Mouse (Mus musculus) gastrocnemius, postnatal 4 days (tissue): Measurements from ENCODE around the gene Rftn1. TPM values are rescaled to one million over a fixed set of nuclear protein-coding genes. Genes with fewer than 3 reads are reported as not detected.

Experiments used
- DNase-seq, 2 experiments: peaks; one replicate each; pipeline ENCODE4 v3.0.0; 2021 to 2022; ENCODE audit warnings: low spot score in 2 of 2, mixed read lengths in 2 of 2
- total RNA-seq, 2 experiments: library from RNA; stranded (reverse); gene quantifications; 2 replicates each; pipeline ENCODE4 v1.2.3; 2021

Gene Rftn1
- total RNA-seq, 2 experiments from 2014 or later = 36.2 to 42.7 TPM

GRCm38 (mm10) chr17:49992625-49993603 is 197.6 kb downstream of the Rftn1 start:
- DNase-seq = no peak

GRCm38 (mm10) chr17:49989583-49989982 is 200.9 kb downstream of the Rftn1 start:
- DNase-seq = no peak

GRCm38 (mm10) chr17:49987095-49987494 is 203.4 kb downstream of the Rftn1 start:
- DNase-seq = no peak

GRCm38 (mm10) chr17:49983478-49983877 is 207.0 kb downstream of the Rftn1 start:
- DNase-seq = no peak

GRCm38 (mm10) chr17:49982611-49983390 is 207.7 kb downstream of the Rftn1 start:
- DNase-seq = no peak

- no peak for DNase-seq
These were observed 208.9 kb downstream of the Rftn1 start for GRCm38 (mm10) chr17:49981591-49981990.

- DNase-seq = no peak
These were observed 210.7 kb downstream of the Rftn1 start for GRCm38 (mm10) chr17:49979761-49980285.

- DNase-seq = no peak
These were observed 213.1 kb downstream of the Rftn1 start for GRCm38 (mm10) chr17:49977424-49977790.

- no peak for DNase-seq
These were observed 213.6 kb downstream of the Rftn1 start for GRCm38 (mm10) chr17:49976678-49977423.

- no peak for DNase-seq
These were observed 215.0 kb downstream of the Rftn1 start for GRCm38 (mm10) chr17:49975481-49975880.

- DNase-seq = no peak
These were observed 215.5 kb downstream of the Rftn1 start for GRCm38 (mm10) chr17:49974996-49975395.

GRCm38 (mm10) chr17:49972164-49972563 is 218.3 kb downstream of the Rftn1 start:
- no peak for DNase-seq

- no peak for DNase-seq
These were observed 219.4 kb downstream of the Rftn1 start for GRCm38 (mm10) chr17:49971057-49971456.

GRCm38 (mm10) chr17:49968467-49969207 is 221.8 kb downstream of the Rftn1 start:
- peak in 1 of 2 experiments; percentile 43 for DNase-seq

- DNase-seq = no peak
These were observed 224.4 kb downstream of the Rftn1 start for GRCm38 (mm10) chr17:49965846-49966762.

GRCm38 (mm10) chr17:49965035-49965434 is 225.4 kb downstream of the Rftn1 start:
- DNase-seq = no peak

- DNase-seq = no peak
These were observed 226.0 kb downstream of the Rftn1 start for GRCm38 (mm10) chr17:49964471-49964870.

GRCm38 (mm10) chr17:49959021-49959420 is 231.5 kb downstream of the Rftn1 start:
- DNase-seq = no peak
